Mouse (Mus musculus): Measurements from ENCODE around the gene Krt77.

- no peak for TF ChIP-seq TCF12 (IDR thresholded peaks at IDR 0.05; ENCODE audit: low read depth, low read length)
- TF ChIP-seq ZNF384 (IDR thresholded peaks at IDR 0.05; ENCODE audit: low read depth, low read length): no peak
- no peak for TF ChIP-seq CHD1 (IDR thresholded peaks at IDR 0.05; ENCODE audit: low read depth, low read length)
- TF ChIP-seq POLR2A (IDR thresholded peaks at IDR 0.05; ENCODE audit: low read depth, low read length): no peak
- TF ChIP-seq CTCF (conservative IDR thresholded peaks at IDR 0.05 in 1 of 2, IDR thresholded peaks at IDR 0.05 in 1 of 2; ENCODE audit: low read depth in 2 of 2, low read length in 2 of 2): no peak
- no peak for TF ChIP-seq E2F4 (IDR thresholded peaks at IDR 0.05; ENCODE audit: insufficient replicate concordance, low read depth, low read length)
- no peak for TF ChIP-seq POLR2AphosphoS2 (IDR thresholded peaks at IDR 0.05; ENCODE audit: low read depth, low read length)
- TF ChIP-seq BHLHE40 (IDR thresholded peaks at IDR 0.05; ENCODE audit: low read depth, low read length): no peak
Measured at GRCm38 (mm10) chr15:101843192-101843591, 26.3 kb downstream of the Krt77 start.
